Mouse (Mus musculus): ENCODE measurements around the gene Nckap5.

Nckap5 gene

GRCm38 (mm10) chr1:126622036-126622435 is 208.6 kb downstream of the Nckap5 start:
- DNase-seq (ENCODE audit: low read depth, low spot score), result no peak

GRCm38 (mm10) chr1:126617464-126618041 is 213.0 kb downstream of the Nckap5 start:
- DNase-seq (ENCODE audit: low read depth, low spot score), result no peak

GRCm38 (mm10) chr1:126616964-126617363 is 213.6 kb downstream of the Nckap5 start:
- DNase-seq (ENCODE audit: low read depth, low spot score), result no peak

DNA sequence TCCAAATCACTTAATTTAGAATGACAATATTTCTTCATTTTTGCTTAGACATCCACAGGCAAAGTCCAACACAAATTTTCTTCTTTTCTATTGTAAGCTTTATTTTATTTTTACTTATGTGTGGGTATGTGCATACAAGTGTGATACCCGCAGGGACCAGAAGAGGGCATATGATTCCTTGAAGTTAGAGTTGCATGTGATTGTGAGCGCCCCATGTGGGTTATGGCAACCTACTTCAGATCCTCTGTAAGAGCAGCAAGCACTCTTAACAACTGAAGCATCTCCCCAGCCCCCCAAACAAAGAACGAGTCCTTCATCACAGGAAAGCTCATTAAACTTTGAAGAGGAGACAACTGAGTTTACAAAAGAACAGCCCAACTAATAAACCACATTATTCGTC is 217.7 kb downstream of the Nckap5 start:
- DNase-seq (ENCODE audit: low read depth, low spot score), result no peak

DNA sequence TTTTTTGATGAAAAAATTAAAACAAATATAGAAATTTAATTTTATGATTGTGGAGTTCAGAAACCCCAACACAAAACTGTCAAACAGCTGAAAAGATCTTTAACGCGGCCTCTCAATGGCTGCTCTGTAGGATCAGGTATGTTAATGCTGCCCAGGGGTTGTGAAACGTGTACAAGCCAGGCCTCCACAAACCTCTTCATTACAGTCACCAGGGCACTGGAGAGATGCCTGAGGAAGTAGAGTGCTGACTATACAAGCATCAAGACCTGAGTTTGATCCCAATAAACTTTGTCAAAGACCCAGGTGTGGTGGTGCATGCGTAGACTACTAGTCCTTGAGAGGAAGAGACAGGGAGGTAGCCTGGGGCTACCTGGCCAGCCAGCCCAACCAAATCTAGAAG is 222.0 kb downstream of the Nckap5 start:
- DNase-seq (ENCODE audit: low read depth, low spot score), result no peak

DNA sequence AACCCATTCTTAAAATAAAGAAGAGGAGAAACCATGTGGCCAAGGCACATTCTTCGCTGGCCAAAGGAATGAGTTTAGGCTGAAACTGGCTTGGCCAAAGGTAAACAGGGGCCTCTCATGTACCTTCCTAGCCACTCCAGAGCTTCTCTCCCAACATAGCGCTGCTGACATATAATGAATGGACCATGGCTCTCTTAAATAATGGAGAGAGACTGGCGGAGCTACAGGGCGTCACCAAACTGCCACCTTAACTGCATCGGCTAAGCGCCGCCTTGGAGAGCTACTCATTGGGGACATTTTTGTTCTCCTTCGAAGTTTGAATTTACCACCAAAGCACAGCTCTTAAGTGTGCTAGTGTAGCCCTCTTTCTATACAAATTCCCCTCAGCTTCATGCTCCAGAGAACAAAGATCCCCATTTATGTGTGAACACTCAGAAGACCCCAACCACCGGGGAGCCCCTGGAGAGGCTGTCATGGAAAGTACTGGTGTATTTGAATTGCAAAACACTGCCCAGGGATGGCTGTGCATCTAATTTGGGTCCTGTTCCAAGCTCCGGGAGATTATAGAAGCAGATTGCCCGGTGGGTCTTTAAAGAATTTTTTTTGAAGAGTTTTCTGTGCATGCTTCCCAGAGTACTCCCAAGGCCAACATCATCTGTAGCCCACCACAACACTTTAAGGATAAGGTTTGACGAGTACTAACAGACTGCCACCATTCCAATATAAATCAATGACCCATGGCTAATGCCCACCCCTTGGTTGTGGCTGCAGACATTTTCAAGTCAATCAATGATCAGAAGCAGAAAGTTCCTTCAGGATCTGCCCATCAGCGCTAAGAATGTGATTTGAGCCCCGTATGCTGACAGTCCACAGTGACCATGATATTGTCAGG is 224.2 kb downstream of the Nckap5 start:
- DNase-seq (ENCODE audit: low read depth, low spot score), result no peak

DNA sequence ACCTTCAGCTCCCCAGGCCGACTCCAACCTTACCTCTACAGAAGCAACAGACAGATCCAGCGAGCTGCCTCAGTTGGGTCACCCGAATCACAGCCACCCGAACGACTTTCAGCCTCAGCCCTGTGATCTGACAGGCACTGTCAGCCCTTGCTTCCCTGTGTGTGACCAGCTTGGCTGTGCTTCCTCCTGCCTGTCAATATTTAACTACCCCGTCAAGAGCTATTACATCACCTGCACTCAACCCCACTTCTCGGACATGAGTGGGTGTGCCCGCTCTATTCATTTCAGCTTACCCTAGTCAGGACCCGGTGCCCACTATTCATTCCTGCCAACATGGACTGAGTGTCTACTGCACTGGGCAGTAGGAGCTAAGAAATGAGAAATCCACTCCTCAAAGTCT is 226.0 kb downstream of the Nckap5 start:
- no peak for DNase-seq (ENCODE audit: low read depth, low spot score)

DNA sequence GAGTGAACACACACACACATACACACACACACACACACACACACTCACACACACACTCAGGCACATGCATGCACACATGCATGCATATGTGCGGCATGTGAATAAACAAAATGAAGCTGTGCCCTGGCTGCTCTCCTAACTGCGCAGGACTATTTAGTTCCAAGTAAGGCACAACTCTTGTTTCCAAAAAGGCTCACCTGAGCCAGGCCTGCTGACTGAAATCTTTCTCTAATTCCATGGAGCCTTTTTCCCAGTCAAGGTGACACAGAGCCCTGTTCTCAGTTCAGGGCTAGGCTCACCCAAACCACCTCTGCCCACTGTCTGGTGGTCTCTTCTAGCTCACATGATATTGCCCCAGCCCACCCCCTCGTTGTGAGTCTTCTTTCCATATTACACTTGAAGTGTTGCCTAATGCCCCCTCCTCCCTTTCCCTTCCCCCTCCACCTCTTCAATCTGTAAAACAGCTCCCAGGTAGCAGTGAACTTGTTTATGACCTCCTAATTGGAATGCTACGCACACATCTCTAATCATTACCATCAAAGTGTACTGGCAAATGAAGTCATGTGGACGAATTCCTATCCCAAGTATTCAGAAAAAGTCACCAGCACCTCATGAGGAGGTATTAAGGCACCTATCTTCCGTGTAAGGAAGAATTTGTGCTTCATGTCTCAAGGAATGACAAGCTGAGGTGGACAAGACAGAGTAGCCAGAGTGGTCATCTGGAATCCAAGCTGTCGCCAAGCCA is 226.7 kb downstream of the Nckap5 start:
- DNase-seq (ENCODE audit: low read depth, low spot score), result no peak

DNA sequence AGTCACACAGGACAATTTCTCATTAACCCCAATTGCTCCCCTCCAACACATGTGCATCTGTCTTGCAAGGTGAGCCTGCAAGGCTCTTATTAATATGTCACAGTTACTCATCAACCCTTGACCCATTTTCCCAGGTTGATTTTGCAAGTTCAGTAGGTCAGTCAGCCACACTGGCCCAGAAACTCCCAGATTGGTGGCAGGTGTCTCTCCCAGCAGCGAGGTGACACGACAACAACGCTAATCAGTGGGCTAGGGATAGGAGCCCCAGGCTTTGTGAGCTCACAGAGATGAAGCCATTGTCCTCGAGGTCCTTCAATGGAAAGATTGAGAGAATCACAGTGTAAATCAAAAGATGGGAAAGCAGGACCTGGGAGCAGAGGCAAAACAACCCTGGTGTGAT is 230.0 kb downstream of the Nckap5 start:
- DNase-seq (ENCODE audit: low read depth, low spot score), result no peak

- DNase-seq (ENCODE audit: low read depth, low spot score), result no peak
Measured at GRCm38 (mm10) chr1:126597376-126597775, 233.2 kb downstream of the Nckap5 start.

DNA sequence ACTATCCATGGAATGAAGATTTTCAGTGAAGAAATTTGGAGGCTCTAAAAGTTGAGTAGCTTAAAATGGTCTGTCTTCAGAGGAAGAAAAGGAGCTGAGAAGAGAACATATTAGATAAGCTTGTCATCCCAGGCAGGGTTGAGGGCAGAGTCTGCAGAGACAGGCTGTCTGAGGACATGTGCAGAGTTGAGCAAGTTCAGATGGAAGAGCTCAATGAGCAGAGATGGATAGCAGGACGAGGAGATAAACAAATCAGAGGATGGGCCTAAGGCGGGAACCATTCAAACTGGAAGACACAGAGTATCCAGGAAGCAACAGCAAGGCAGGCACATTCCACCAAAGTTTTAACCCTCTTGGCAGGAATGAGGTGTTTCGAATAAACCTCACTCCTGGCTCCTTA is 235.8 kb downstream of the Nckap5 start:
- no peak for DNase-seq (ENCODE audit: low read depth, low spot score)

GRCm38 (mm10) chr1:126593044-126593805 is 237.4 kb downstream of the Nckap5 start:
- DNase-seq (ENCODE audit: low read depth, low spot score), result no peak

- DNase-seq (ENCODE audit: low read depth, low spot score), result no peak
Measured at GRCm38 (mm10) chr1:126590911-126591310, 239.7 kb downstream of the Nckap5 start.

GRCm38 (mm10) chr1:126578163-126578562 is 252.4 kb downstream of the Nckap5 start:
- DNase-seq (ENCODE audit: low read depth, low spot score), result no peak

GRCm38 (mm10) chr1:126574295-126574694 is 256.3 kb downstream of the Nckap5 start:
- no peak for DNase-seq (ENCODE audit: low read depth, low spot score)

DNA sequence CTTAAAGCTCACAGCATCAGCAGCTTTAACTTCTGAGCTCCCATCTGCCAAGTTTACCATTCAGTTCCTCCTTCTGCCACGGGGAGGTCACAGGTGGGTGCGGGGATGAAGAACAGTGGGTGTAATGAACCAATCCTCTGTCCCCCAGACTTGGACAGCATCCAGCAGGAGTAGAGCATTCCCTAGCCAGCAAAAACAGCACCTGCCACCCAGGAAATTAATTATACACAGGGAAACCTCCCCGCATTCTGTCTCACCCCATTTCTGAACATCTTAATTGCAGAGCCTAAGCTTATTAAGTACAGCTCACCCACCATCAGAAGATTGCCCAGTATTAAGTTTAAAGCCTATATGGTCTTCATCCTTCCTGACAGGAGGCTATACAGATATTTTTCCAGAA is 256.9 kb downstream of the Nckap5 start:
- no peak for DNase-seq (ENCODE audit: low read depth, low spot score)

DNA sequence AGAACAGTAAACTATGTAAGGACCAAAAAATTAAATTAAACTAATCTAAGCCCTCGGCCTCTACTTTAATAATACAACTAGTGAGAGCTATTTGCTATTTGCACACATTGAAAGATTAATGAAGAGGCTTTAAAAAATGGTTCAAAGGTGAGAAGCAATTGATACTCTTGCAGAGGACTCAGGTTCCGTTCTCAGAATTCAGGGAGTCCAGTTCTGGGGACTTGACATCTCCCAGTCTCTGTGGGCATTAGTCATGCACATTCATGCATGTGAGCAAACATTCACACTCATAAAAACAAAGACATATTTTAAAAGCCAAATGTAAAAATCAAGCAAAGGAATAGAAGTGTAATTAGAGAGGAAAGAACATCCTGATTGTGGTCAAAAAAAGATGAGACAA is 257.5 kb downstream of the Nckap5 start:
- no peak for DNase-seq (ENCODE audit: low read depth, low spot score)

DNA sequence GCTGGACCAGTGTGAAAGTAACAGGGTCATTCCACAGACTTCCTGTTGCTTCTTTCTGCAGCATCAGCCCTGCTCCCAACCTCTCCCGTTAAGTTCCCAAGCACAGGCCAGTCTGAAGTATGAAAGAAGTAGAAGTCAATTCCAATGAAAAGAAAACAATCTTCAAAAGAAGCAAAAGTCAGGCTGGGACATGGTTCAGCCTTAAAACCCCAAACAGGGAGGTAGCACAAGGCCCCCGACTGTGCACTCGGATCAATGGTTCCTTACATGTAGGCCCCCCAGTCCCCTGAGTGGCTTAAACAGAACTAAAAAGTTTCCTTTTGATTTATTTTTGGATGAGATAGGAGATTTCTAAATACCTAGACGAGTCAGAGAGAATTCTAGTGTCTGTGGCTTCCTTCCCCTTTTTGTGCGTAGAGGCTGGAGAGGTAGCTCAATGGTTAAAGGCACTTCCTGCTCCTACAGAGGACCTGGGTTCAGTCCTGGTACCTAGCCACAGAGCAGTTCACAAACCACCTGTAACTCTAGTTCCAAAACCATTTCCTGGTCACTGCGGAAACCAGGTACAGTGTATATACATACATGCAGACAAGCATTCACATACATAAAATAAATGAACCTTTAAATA is 260.9 kb downstream of the Nckap5 start:
- no peak for DNase-seq (ENCODE audit: low read depth, low spot score)

GRCm38 (mm10) chr1:126568520-126569197 is 261.9 kb downstream of the Nckap5 start:
- peak; percentile 12 for DNase-seq (ENCODE audit: low read depth, low spot score)

GRCm38 (mm10) chr1:126565151-126565725 is 265.4 kb downstream of the Nckap5 start:
- DNase-seq (ENCODE audit: low read depth, low spot score), result no peak
